Mouse (Mus musculus) stomach, embryonic 14.5 days (tissue): ENCODE data around the gene Poglut1. TPM values are rescaled to one million over a fixed set of nuclear protein-coding genes. Genes with fewer than 3 reads are reported as not detected.

ENCODE experiments used
- ATAC-seq: fragments of 200-750 bp; cut with Nextera tagmentation; 2 replicates; pipeline ENCODE4 v1.8.0; 2017; ENCODE audit warnings: low read depth, moderate TSS enrichment; ENCODE audit not compliant: insufficient number of reproducible peaks, insufficient read depth, low FRiP score
- H3K27ac ChIP-seq: fragments of 300-500 bp; sonication (generic); 2 replicates; pipeline ENCODE4 v1.5.1; 2014; ENCODE audit warnings: mild to moderate bottlenecking, low read length, moderate library complexity, mixed read lengths
- H3K27me3 ChIP-seq: fragments of 300-500 bp; sonication (generic); 2 replicates; pipeline ENCODE4 v1.6.1; 2014; ENCODE audit warnings: low read length, control low read depth, mixed read lengths; ENCODE audit not compliant: control insufficient read depth, insufficient read depth
- H3K36me3 ChIP-seq: fragments of 300-500 bp; sonication (generic); 2 replicates; pipeline ENCODE4 v1.6.1; 2014; ENCODE audit warnings: mild to moderate bottlenecking, control low read depth, low read length, moderate library complexity, mixed read lengths; ENCODE audit not compliant: control insufficient read depth, insufficient read depth
- H3K4me1 ChIP-seq: fragments of 300-500 bp; sonication (generic); 2 replicates; pipeline ENCODE4 v1.6.1; 2014; ENCODE audit warnings: low read length, control low read depth, mixed read lengths; ENCODE audit not compliant: control insufficient read depth, insufficient read depth
- H3K4me2 ChIP-seq: fragments of 300-500 bp; sonication (generic); replicated peaks from 2 replicates; pipeline ENCODE4 v1.6.1; 2014; ENCODE audit warnings: low read depth, low read length, control low read depth
- H3K4me3 ChIP-seq: fragments of 300-500 bp; sonication (generic); 2 replicates; pipeline ENCODE4 v1.5.1; 2014; ENCODE audit warnings: low read depth, low read length, control low read depth
- H3K9ac ChIP-seq: fragments of 300-500 bp; sonication (generic); replicated peaks from 2 replicates; pipeline ENCODE4 v1.6.1; 2014; ENCODE audit warnings: low read depth, mild to moderate bottlenecking, control low read depth, low read length, moderate library complexity, mixed read lengths
- H3K9me3 ChIP-seq: fragments of 300-500 bp; sonication (generic); 2 replicates; pipeline ENCODE4 v1.6.1; 2016; ENCODE audit warnings: low read depth, low read length, control low read depth; ENCODE audit not compliant: control insufficient read depth
- WGBS: fragments of 180-500 bp; shearing (Covaris S2); extraction: QIAGEN DNeasy Blood & Tissue Kit; methylation state at CpG from one replicate; pipeline ENCODE4 v1.1.7; 2014; 5-methylcytosine and 5-hydroxymethylcytosine counted together
- polyA plus RNA-seq: library from polyadenylated mRNA; unstranded; fragments of >200 nt; fragmentation: Nextera tagmentation; extraction: Ambion mirVana; gene quantifications from 2 replicates; pipeline ENCODE4 v1.2.1, GENCODE M21; 2014

Gene Poglut1
- polyA plus RNA-seq, 1 experiment from 2014 or later: 56.9 TPM

DNA sequence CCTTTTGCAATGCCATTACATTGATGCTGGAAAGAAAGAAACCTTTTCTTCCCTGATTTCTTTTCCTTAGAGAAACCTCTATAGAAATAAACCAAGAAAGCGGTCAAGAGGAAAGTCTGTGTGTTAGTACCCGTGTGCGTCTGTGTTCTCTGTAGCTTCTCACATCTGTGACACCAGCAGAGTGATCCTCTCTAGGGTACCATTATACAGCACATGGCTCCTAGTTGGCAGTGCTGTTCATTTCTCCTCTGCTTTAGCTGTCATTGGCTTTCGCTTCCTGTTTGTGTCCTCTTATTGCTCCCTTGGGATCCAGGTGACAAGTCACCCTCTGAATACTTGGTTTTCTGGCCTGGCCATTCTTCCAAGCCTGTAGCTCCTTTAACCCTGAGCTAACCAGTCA lies 37.5 kb upstream of the Poglut1 start:
- peaks cover 80% of the 10 kb centered on the region for H3K36me3 ChIP-seq
- H3K4me2 ChIP-seq: no peak overlapping the region
- no peak overlapping the region for H3K4me3 ChIP-seq
- H3K4me1 ChIP-seq: no peaks in the 10 kb centered on the region
- 95% methylated on average over 4 of the region's 4 CpGs for WGBS
- no peak overlapping the region for H3K9ac ChIP-seq
- H3K9me3 ChIP-seq: no peaks in the 10 kb centered on the region
- ATAC-seq: no peak
- H3K27ac ChIP-seq: no peak overlapping the region
- H3K27me3 ChIP-seq: no peaks in the 10 kb centered on the region

DNA sequence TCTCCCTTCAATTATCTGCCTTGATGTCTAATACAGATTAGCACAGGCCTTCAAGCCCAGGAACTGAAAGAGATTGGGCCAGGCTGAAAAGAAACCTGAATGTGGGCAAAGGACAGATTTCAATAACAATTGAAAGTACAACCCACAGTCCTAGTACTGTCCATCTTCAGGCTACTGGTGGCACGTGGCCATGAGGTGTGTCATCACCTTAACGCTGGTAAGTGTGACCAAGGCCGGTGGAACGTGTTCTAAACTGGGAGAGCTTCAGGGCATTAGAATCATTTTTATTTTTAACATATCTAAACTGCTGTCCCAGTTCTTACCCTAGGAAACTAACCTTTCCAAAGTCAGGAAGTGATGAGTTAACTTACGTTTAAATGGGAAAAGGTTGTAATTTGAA lies 37.1 kb upstream of the Poglut1 start:
- H3K4me1 ChIP-seq: no peaks in the 10 kb centered on the region
- H3K4me3 ChIP-seq: no peak overlapping the region
- no peak for ATAC-seq
- no peak overlapping the region for H3K27ac ChIP-seq
- no peaks in the 10 kb centered on the region for H3K9me3 ChIP-seq
- no peak overlapping the region for H3K9ac ChIP-seq
- 96% methylated on average over 5 of the region's 5 CpGs for WGBS
- H3K36me3 ChIP-seq: peaks cover 81% of the 10 kb centered on the region
- no peak overlapping the region for H3K4me2 ChIP-seq
- no peaks in the 10 kb centered on the region for H3K27me3 ChIP-seq

DNA sequence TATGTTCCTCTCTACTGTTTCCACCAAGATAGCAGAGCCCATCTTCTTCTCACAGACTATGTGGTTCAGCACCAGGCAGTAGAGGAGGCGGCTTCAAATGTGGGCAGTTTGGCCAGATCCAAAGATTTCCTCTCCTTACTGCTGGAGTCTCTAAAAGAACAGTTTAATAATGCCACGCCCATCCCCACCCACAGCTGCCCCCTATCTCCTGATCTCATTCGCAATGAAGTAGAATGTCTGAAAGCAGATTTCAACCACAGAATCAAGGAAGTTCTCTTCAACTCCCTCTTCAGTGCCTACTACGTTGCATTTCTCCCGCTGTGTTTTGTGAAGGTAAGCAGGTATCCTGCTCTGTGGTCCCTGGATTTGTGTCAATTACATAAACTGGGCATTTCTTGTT lies 35.1 kb upstream of the Poglut1 start:
- Histone ChIP-seq H3K27ac (no peak overlapping the region), H3K36me3 (peaks cover 80% of the 10 kb centered on the region), H3K4me2 (no peak overlapping the region), H3K9me3 (no peaks in the 10 kb centered on the region), H3K9ac (no peak overlapping the region), H3K27me3 (no peaks in the 10 kb centered on the region), H3K4me3 (no peak overlapping the region), H3K4me1 (no peaks in the 10 kb centered on the region)
- ATAC-seq: no peak
- WGBS: 81% methylated on average over 5 of the region's 5 CpGs

DNA sequence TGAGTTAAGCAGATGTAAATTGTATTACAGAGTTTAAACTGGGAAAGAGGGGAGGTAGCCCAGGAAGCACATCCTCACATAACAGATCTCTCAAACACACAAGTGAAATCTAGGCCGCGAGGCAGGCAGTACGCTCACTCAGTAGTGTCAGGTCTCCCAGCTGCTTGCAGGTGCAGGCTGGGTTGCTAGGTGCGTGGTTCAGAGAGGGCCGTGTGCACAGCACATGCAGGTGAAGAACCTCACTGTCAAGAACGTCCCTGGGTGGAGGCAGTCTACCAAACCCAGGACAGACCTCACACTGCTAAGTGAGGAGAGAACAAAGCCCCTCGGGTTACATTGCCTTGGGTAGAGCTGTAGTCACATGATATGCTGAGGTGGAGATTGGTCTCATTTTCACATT lies 34.7 kb upstream of the Poglut1 start:
- 87% methylated on average over 7 of the region's 7 CpGs for WGBS
- Histone ChIP-seq H3K9me3 (no peaks in the 10 kb centered on the region), H3K4me1 (no peaks in the 10 kb centered on the region), H3K27me3 (no peaks in the 10 kb centered on the region), H3K4me3 (no peak overlapping the region), H3K27ac (no peak overlapping the region), H3K9ac (no peak overlapping the region), H3K36me3 (peaks cover 80% of the 10 kb centered on the region), H3K4me2 (no peak overlapping the region)
- no peak for ATAC-seq

DNA sequence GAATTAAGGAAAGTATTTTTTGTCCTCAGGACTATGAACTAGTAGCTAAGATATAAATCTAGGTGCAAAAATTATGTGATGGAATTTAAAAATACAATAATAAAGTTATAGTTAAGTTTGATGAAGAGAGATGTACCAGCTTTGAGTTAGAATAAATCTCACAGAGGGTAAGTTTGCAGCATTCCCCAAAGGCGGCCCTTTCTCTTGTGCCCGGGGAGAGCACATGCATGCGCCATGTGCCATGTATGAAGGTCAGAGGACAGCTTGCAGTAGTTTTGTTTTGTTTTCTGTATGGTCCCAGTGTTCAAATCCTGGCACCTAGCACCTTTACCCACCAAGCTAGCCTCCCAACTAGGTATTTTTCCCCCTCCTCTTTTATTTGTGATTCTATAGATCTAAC lies 21.4 kb upstream of the Poglut1 start:
- no peak overlapping the region for H3K27ac ChIP-seq
- no peaks in the 10 kb centered on the region for H3K4me1 ChIP-seq
- peaks cover 58% of the 10 kb centered on the region for H3K36me3 ChIP-seq
- 93% methylated on average over 3 of the region's 3 CpGs for WGBS
- no peak overlapping the region for H3K9ac ChIP-seq
- no peak overlapping the region for H3K4me2 ChIP-seq
- H3K9me3 ChIP-seq: no peaks in the 10 kb centered on the region
- H3K4me3 ChIP-seq: no peak overlapping the region
- H3K27me3 ChIP-seq: no peaks in the 10 kb centered on the region
- no peak for ATAC-seq

DNA sequence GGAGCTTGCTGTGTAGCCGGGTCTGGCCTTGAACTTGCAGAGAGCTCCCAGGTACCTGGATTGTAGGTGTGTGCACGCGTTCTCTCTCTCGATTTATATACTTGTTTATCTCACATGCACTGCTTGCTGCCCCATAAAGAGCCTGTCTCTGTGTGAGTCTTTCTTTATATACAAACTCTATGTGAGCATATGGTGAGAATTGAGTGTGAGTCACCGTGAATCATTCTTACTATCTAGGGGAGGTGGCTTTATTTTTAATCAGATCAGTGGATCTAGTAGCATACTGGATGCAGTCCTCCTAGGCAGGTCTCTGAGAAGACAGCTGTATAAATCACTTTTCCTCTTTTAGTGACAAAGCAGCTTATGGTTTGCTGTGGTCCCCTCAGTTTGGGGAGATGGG lies 18.1 kb upstream of the Poglut1 start:
- H3K4me3 ChIP-seq: no peak overlapping the region
- no peak for ATAC-seq
- H3K4me1 ChIP-seq: peaks cover 3% of the 10 kb centered on the region; the same call in 1 of the 2 replicates
- no peak overlapping the region for H3K4me2 ChIP-seq
- H3K9me3 ChIP-seq: no peaks in the 10 kb centered on the region
- no peaks in the 10 kb centered on the region for H3K27me3 ChIP-seq
- no peak overlapping the region for H3K27ac ChIP-seq
- peaks cover 41% of the 10 kb centered on the region for H3K36me3 ChIP-seq
- 94% methylated on average over 5 of the region's 5 CpGs for WGBS
- no peak overlapping the region for H3K9ac ChIP-seq

DNA sequence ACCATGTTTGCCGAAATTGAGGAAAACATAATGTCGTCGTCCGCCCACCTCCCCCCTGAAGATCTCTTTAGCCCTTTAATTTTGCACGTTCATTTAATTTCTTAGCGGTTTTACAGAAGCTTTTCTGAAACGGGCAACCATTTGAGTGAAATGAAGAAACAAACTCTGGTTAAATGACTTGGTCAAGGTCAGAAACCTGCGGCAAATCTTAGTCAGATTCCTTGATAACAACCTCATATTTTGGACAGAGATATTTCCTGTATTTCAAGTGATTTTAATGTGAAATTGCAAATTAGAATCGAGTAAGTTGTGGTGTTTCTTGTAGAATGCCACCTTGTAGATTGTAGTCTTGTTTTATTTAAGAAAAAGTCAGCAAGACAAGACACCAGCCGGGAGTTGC lies 13.5 kb upstream of the Poglut1 start:
- H3K9ac ChIP-seq: peak overlapping the region; percentile 94
- H3K4me1 ChIP-seq: peaks cover 3% of the 10 kb centered on the region; the same call in 1 of the 2 replicates
- no peaks in the 10 kb centered on the region for H3K27me3 ChIP-seq
- H3K36me3 ChIP-seq: peaks cover 11% of the 10 kb centered on the region; the same call in 1 of the 2 replicates
- no peaks in the 10 kb centered on the region for H3K9me3 ChIP-seq
- no peak for ATAC-seq
- peak overlapping the region; percentile 63 for H3K4me2 ChIP-seq
- H3K27ac ChIP-seq: no peak overlapping the region
- WGBS: 28% methylated on average over 10 of the region's 10 CpGs
- H3K4me3 ChIP-seq: peak overlapping the region; percentile 97

DNA sequence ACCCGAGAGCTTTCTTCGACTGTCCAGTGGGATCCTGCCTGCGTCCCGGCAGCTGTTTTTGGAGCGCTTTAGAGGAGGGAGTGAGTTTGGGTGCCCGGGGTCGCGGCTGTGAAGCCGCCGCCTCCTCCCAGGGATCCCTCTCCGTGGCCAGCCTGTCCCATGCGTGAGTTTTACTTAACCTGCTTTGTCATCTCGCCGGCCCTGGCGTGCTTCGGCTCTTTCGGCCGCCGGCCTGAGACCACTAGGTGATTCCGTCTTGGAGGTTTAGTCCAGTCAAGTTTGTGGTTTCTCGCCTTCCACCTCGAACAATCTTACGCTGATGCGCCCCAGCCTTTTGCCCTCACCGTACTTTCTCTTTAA lies 12.9 kb upstream of the Poglut1 start:
- ATAC-seq: peak; percentile 64; the same call in 1 of the 2 replicates
- under 1% methylated on average over 25 of the region's 25 CpGs for WGBS

More for the DNA sequence above, 12.9 kb upstream of the Poglut1 start:
- H3K4me2 ChIP-seq: peak overlapping the region; percentile 63
- H3K27ac ChIP-seq: peak overlapping the region; percentile 82
- peaks cover 3% of the 10 kb centered on the region; the same call in 1 of the 2 replicates for H3K4me1 ChIP-seq
- peaks cover 5% of the 10 kb centered on the region; the same call in 1 of the 2 replicates for H3K36me3 ChIP-seq
- peak overlapping the region; percentile 94 for H3K9ac ChIP-seq
- peak overlapping the region; percentile 97 for H3K4me3 ChIP-seq
- H3K9me3 ChIP-seq: no peaks in the 10 kb centered on the region
- no peaks in the 10 kb centered on the region for H3K27me3 ChIP-seq
